11 mouse cellular contexts compared by ENCODE assay signal in genomic region chr13:59940414-59941205, GRCm38 (mm10).
DNase-seq lines count a peak whose midpoint lies in the region; ATAC-seq lines count a peak whose summit lies in the region.
"Had no signal": no experiment of that assay in that cellular context is flagged by ENCODE, and none has a peak within 500 bp of the region (broad histone marks: within the 10 kb centered on the region; RNA-seq: fewer than 3 reads in every experiment).

No protein-coding gene starts in this region.

- no peak overlapping the region for H3K4me3 ChIP-seq in kidney, embryonic 16.5 days (ENCODE audit: low read length)
- H3K4me3 ChIP-seq in forebrain, embryonic 15.5 days: no peak overlapping the region
- 0 out of 2 replicates have a peak overlapping the region, but pooled peaks have one; percentile 4 for H3K4me3 ChIP-seq in limb, embryonic 13.5 days
- H3K4me3 ChIP-seq in neural tube, embryonic 13.5 days: no peak overlapping the region

- WGBS in kidney, embryonic 16.5 days: 30% methylated on average over 16 of the region's 16 CpGs
- WGBS in forebrain, embryonic 15.5 days: 27% methylated on average over 16 of the region's 16 CpGs
- WGBS in limb, embryonic 13.5 days: 26% methylated on average over 16 of the region's 16 CpGs
- WGBS in neural tube, embryonic 13.5 days: 26% methylated on average over 16 of the region's 16 CpGs

- H3K27ac ChIP-seq in kidney, embryonic 16.5 days (ENCODE audit: low read length): no peak overlapping the region
- H3K27ac ChIP-seq in forebrain, embryonic 15.5 days (replicated peaks): no peak overlapping the region
- no peak overlapping the region for H3K27ac ChIP-seq in limb, embryonic 13.5 days
- no peak overlapping the region for H3K27ac ChIP-seq in neural tube, embryonic 13.5 days (replicated peaks)

- no peaks in the 10 kb centered on the region for H3K36me3 ChIP-seq in kidney, embryonic 16.5 days (ENCODE audit: insufficient read depth, low read length)
- no peaks in the 10 kb centered on the region for H3K36me3 ChIP-seq in forebrain, embryonic 15.5 days
- H3K36me3 ChIP-seq in limb, embryonic 13.5 days: no peaks in the 10 kb centered on the region
- no peaks in the 10 kb centered on the region for H3K36me3 ChIP-seq in neural tube, embryonic 13.5 days

- H3K4me1 ChIP-seq in kidney, embryonic 16.5 days (ENCODE audit: insufficient read depth, low read length): peaks cover 21% of the 10 kb centered on the region
- peaks cover 5% of the 10 kb centered on the region; the same call in 1 of the 2 replicates for H3K4me1 ChIP-seq in forebrain, embryonic 15.5 days
- H3K4me1 ChIP-seq in limb, embryonic 13.5 days: peaks cover 24% of the 10 kb centered on the region
- H3K4me1 ChIP-seq in neural tube, embryonic 13.5 days (replicated peaks): peaks cover 9% of the 10 kb centered on the region

- DNase-seq in kidney, adult 8-10 months: no peak
- no peak for DNase-seq in left cerebral cortex, adult 9 months (ENCODE audit: low spot score in 2 of 2)
- DNase-seq in adrenal gland, adult 18-20 months (ENCODE audit: low spot score in 2 of 2): no peak
- no peak for DNase-seq in embryo, embryonic 11 days
- DNase-seq: cerebellum, adult 9-11 months; lung, postnatal 14 days; thymus, postnatal 14 days had no signal

- no peaks in the 10 kb centered on the region for H3K9me3 ChIP-seq in kidney, embryonic 16.5 days (ENCODE audit: low read length)
- no peaks in the 10 kb centered on the region for H3K9me3 ChIP-seq in forebrain, embryonic 15.5 days
- no peaks in the 10 kb centered on the region for H3K9me3 ChIP-seq in limb, embryonic 13.5 days
- no peaks in the 10 kb centered on the region for H3K9me3 ChIP-seq in neural tube, embryonic 13.5 days

- H3K27me3 ChIP-seq in kidney, embryonic 16.5 days (ENCODE audit: insufficient read depth, low read length): no peaks in the 10 kb centered on the region
- H3K27me3 ChIP-seq in forebrain, embryonic 15.5 days: no peaks in the 10 kb centered on the region; the same call in 1 of the 2 replicates
- no peaks in the 10 kb centered on the region for H3K27me3 ChIP-seq in limb, embryonic 13.5 days
- H3K27me3 ChIP-seq in neural tube, embryonic 13.5 days: peaks cover 4% of the 10 kb centered on the region; the same call in 1 of the 2 replicates

- no peak overlapping the region for H3K9ac ChIP-seq in kidney, embryonic 16.5 days (replicated peaks; ENCODE audit: low read length)
- H3K9ac ChIP-seq in forebrain, embryonic 15.5 days (replicated peaks): no peak overlapping the region
- H3K9ac ChIP-seq in limb, embryonic 13.5 days: no peak overlapping the region
- no peak overlapping the region for H3K9ac ChIP-seq in neural tube, embryonic 13.5 days

- H3K4me2 ChIP-seq in kidney, embryonic 16.5 days (replicated peaks; ENCODE audit: low read depth, low read length): peak overlapping the region; percentile 33
- H3K4me2 ChIP-seq in forebrain, embryonic 15.5 days (replicated peaks): peak overlapping the region; percentile 26; the same call in 1 of the 2 replicates
- peak overlapping the region; percentile 43 for H3K4me2 ChIP-seq in limb, embryonic 13.5 days (replicated peaks)
- peak overlapping the region; percentile 44 for H3K4me2 ChIP-seq in neural tube, embryonic 13.5 days

- no peak for ATAC-seq in kidney, embryonic 16.5 days (ENCODE audit: low FRiP score, low TSS enrichment)
- ATAC-seq in forebrain, embryonic 15.5 days (replicated peaks): no peak
- no peak for ATAC-seq in limb, embryonic 13.5 days (ENCODE audit: low FRiP score, low read depth)
- no peak for ATAC-seq in neural tube, embryonic 13.5 days (ENCODE audit: low read depth)
